Mouse (Mus musculus) erythroblast, embryonic 14.5 days (primary cell): Measurements from ENCODE around the gene Tmem177. TPM values are rescaled to one million over a fixed set of nuclear protein-coding genes. Genes with fewer than 3 reads are reported as not detected.

ENCODE experiments used
- H3K27me3 ChIP-seq: 2 replicates; pipeline ENCODE4 v1.6.1; 2012; ENCODE audit warnings: inconsistent platforms; ENCODE audit not compliant: control insufficient read depth
- H3K36me3 ChIP-seq: 2 replicates; pipeline ENCODE4 v1.6.1; 2012; ENCODE audit warnings: mild to moderate bottlenecking, inconsistent platforms; ENCODE audit not compliant: control insufficient read depth
- H3K4me1 ChIP-seq: 2 replicates; pipeline ENCODE4 v1.6.1; 2012; ENCODE audit warnings: inconsistent platforms; ENCODE audit not compliant: control insufficient read depth
- H3K4me3 ChIP-seq: replicated peaks from 2 replicates; pipeline ENCODE3; 2012; ENCODE audit warnings: moderate library complexity, mild to moderate bottlenecking, inconsistent platforms
- H3K9me3 ChIP-seq: 2 replicates; pipeline ENCODE4 v1.6.1; 2012; ENCODE audit warnings: low read length, inconsistent platforms, mixed read lengths; ENCODE audit not compliant: control insufficient read depth
- GATA1 ChIP-seq: IDR thresholded peaks from 2 replicates; pipeline ENCODE4 v1.6.1; 2012; ENCODE audit warnings: low read length, inconsistent platforms, mixed read lengths
- TAL1 ChIP-seq: IDR thresholded peaks from 3 replicates; pipeline ENCODE4 v1.6.1; 2012; ENCODE audit warnings: low read length, inconsistent platforms, mixed read lengths
- polyA plus RNA-seq: library from polyadenylated mRNA; stranded (reverse); fragments of >175 nt; gene quantifications from 2 replicates; pipeline ENCODE4 v1.2.3, GENCODE M21; 2012

Tmem177 gene
- polyA plus RNA-seq = 0.03 and 0.11 TPM in 2 replicates

GRCm38 (mm10) chr1:119912953-119913814 lies at the start of gene Tmem177:
Gene Tmem177, minus strand, starts transcription at chr1:119913208.
- H3K9me3 ChIP-seq = no peaks in the 10 kb centered on the region
- H3K36me3 ChIP-seq = peaks cover 28% of the 10 kb centered on the region
- H3K4me1 ChIP-seq = peaks cover 31% of the 10 kb centered on the region
- H3K27me3 ChIP-seq = no peaks in the 10 kb centered on the region
- no peak for TF ChIP-seq TAL1
- TF ChIP-seq GATA1 = no peak
- peak within 1 kb of the TSS; percentile 80 for H3K4me3 ChIP-seq

- no peaks in the 10 kb centered on the region for H3K9me3 ChIP-seq
- H3K36me3 ChIP-seq = no peaks in the 10 kb centered on the region
- no peak overlapping the region for H3K4me3 ChIP-seq
- no peaks in the 10 kb centered on the region for H3K27me3 ChIP-seq
- TF ChIP-seq GATA1 (no peak), TAL1 (no peak)
- no peaks in the 10 kb centered on the region for H3K4me1 ChIP-seq
These were observed 46.9 kb upstream of the Tmem177 start for GRCm38 (mm10) chr1:119959920-119960319.

GRCm38 (mm10) chr1:119959464-119959863 lies 46.5 kb upstream of the Tmem177 start:
- TF ChIP-seq GATA1 = no peak
- TF ChIP-seq TAL1 = no peak
- H3K4me1 ChIP-seq = no peaks in the 10 kb centered on the region
- H3K27me3 ChIP-seq = no peaks in the 10 kb centered on the region
- no peaks in the 10 kb centered on the region for H3K36me3 ChIP-seq
- H3K4me3 ChIP-seq = no peak overlapping the region
- no peaks in the 10 kb centered on the region for H3K9me3 ChIP-seq

GRCm38 (mm10) chr1:119957716-119958222 lies 44.8 kb upstream of the Tmem177 start:
- H3K27me3 ChIP-seq = no peaks in the 10 kb centered on the region
- H3K4me3 ChIP-seq = no peak overlapping the region
- H3K36me3 ChIP-seq = no peaks in the 10 kb centered on the region
- H3K4me1 ChIP-seq = no peaks in the 10 kb centered on the region
- H3K9me3 ChIP-seq = no peaks in the 10 kb centered on the region
- TF ChIP-seq TAL1 (no peak), GATA1 (no peak)

- Histone ChIP-seq H3K36me3 (no peaks in the 10 kb centered on the region), H3K27me3 (no peaks in the 10 kb centered on the region), H3K9me3 (no peaks in the 10 kb centered on the region), H3K4me1 (no peaks in the 10 kb centered on the region), H3K4me3 (no peak overlapping the region)
- no peak for TF ChIP-seq GATA1
- TF ChIP-seq TAL1 = no peak
These were observed 41.7 kb upstream of the Tmem177 start for GRCm38 (mm10) chr1:119954680-119955079.

- H3K36me3 ChIP-seq = no peaks in the 10 kb centered on the region
- H3K9me3 ChIP-seq = no peaks in the 10 kb centered on the region
- no peak for TF ChIP-seq TAL1
- no peak for TF ChIP-seq GATA1
- no peak overlapping the region for H3K4me3 ChIP-seq
- H3K4me1 ChIP-seq = no peaks in the 10 kb centered on the region
- H3K27me3 ChIP-seq = no peaks in the 10 kb centered on the region
These were observed 40.4 kb upstream of the Tmem177 start for GRCm38 (mm10) chr1:119953456-119953855.

- no peaks in the 10 kb centered on the region for H3K36me3 ChIP-seq
- no peak overlapping the region for H3K4me3 ChIP-seq
- TF ChIP-seq GATA1 (no peak), TAL1 (no peak)
- H3K4me1 ChIP-seq = no peaks in the 10 kb centered on the region
- no peaks in the 10 kb centered on the region for H3K27me3 ChIP-seq
- H3K9me3 ChIP-seq = no peaks in the 10 kb centered on the region; the same call in 1 of the 2 replicates
These were observed 37.1 kb upstream of the Tmem177 start for GRCm38 (mm10) chr1:119950086-119950485.

- TF ChIP-seq GATA1 (no peak), TAL1 (no peak)
- no peaks in the 10 kb centered on the region for H3K4me1 ChIP-seq
- H3K36me3 ChIP-seq = no peaks in the 10 kb centered on the region
- H3K27me3 ChIP-seq = no peaks in the 10 kb centered on the region
- no peaks in the 10 kb centered on the region for H3K9me3 ChIP-seq
- H3K4me3 ChIP-seq = no peak overlapping the region
These were observed 23.9 kb upstream of the Tmem177 start for GRCm38 (mm10) chr1:119936861-119937260.

GRCm38 (mm10) chr1:119931421-119932150 lies 18.6 kb upstream of the Tmem177 start:
- Histone ChIP-seq H3K27me3 (no peaks in the 10 kb centered on the region), H3K4me1 (no peaks in the 10 kb centered on the region), H3K9me3 (no peaks in the 10 kb centered on the region), H3K4me3 (no peak overlapping the region), H3K36me3 (no peaks in the 10 kb centered on the region)
- TF ChIP-seq GATA1 = no peak
- TF ChIP-seq TAL1 = no peak
